Mouse (Mus musculus) neural tube, embryonic 11.5 days (tissue): ENCODE measurements at regions not wholly inside any gene's neighbourhood (a gene's known extent, or its start where the extent isn't known, plus 50 kb on each side); places are given as distances from the start of the nearest gene placed in this dataset.

Source experiments
- ATAC-seq: fragments of 200-750 bp; cut with Nextera tagmentation; 2 replicates; pipeline ENCODE4 v1.8.0; 2017; ENCODE audit warnings: moderate number of reproducible peaks, mild to moderate bottlenecking, moderate TSS enrichment, moderate library complexity; ENCODE audit not compliant: insufficient read depth, low FRiP score, low TSS enrichment
- DNase-seq: peaks from one replicate; pipeline ENCODE4 v3.0.0-alpha.2; 2015; ENCODE audit warnings: low spot score
- H3K27ac ChIP-seq: fragments of 300-500 bp; sonication (generic); 2 replicates; pipeline ENCODE4 v1.5.1; 2014; ENCODE audit warnings: low read depth, mild to moderate bottlenecking, low read length
- H3K27me3 ChIP-seq: fragments of 300-500 bp; sonication (generic); 2 replicates; pipeline ENCODE4 v1.6.1; 2014; ENCODE audit warnings: mild to moderate bottlenecking, low read length, mixed read lengths; ENCODE audit not compliant: control insufficient read depth, insufficient read depth
- H3K36me3 ChIP-seq: fragments of 300-500 bp; sonication (generic); 2 replicates; pipeline ENCODE4 v1.6.1; 2014; ENCODE audit warnings: mild to moderate bottlenecking, low read length, moderate library complexity, mixed read lengths; ENCODE audit not compliant: control insufficient read depth, insufficient read depth
- H3K4me1 ChIP-seq: fragments of 300-500 bp; sonication (generic); 2 replicates; pipeline ENCODE4 v1.6.1; 2014; ENCODE audit warnings: low read length, mixed read lengths; ENCODE audit not compliant: control insufficient read depth, insufficient read depth
- H3K4me2 ChIP-seq: fragments of 300-500 bp; sonication (generic); 2 replicates; pipeline ENCODE4 v1.6.1; 2014; ENCODE audit warnings: low read depth, mild to moderate bottlenecking, moderate library complexity
- H3K4me3 ChIP-seq: fragments of 300-500 bp; sonication (generic); 2 replicates; pipeline ENCODE4 v1.5.1; 2014; ENCODE audit warnings: low read depth, low read length
- H3K9ac ChIP-seq: fragments of 300-500 bp; sonication (generic); 2 replicates; pipeline ENCODE4 v1.6.1; 2014; ENCODE audit warnings: mild to moderate bottlenecking, low read length
- H3K9me3 ChIP-seq: fragments of 300-500 bp; sonication (generic); 2 replicates; pipeline ENCODE4 v1.6.1; 2016; ENCODE audit warnings: low read length; ENCODE audit not compliant: control insufficient read depth
- WGBS: fragments of 180-500 bp; shearing (Covaris S2); extraction: QIAGEN DNeasy Blood & Tissue Kit; methylation state at CpG from one replicate; pipeline ENCODE4 v1.1.7; 2014; 5-methylcytosine and 5-hydroxymethylcytosine counted together

- 0 out of 2 replicates have a peak, but pooled peaks cover 2% of the 10 kb centered on the region for H3K4me1 ChIP-seq
- H3K27me3 ChIP-seq: no peaks in the 10 kb centered on the region
- H3K9me3 ChIP-seq: no peaks in the 10 kb centered on the region
- WGBS: 89% methylated on average over 2 of the region's 2 CpGs
- DNase-seq: no peak
- no peak for ATAC-seq
- H3K4me3 ChIP-seq: no peak overlapping the region
- H3K4me2 ChIP-seq: no peak overlapping the region
- H3K9ac ChIP-seq: no peak overlapping the region
- H3K27ac ChIP-seq: no peak overlapping the region
- H3K36me3 ChIP-seq: no peaks in the 10 kb centered on the region
These were observed 75.0 kb upstream of the Glce start for GRCm38 (mm10) chr9:62197486-62197885.

DNA sequence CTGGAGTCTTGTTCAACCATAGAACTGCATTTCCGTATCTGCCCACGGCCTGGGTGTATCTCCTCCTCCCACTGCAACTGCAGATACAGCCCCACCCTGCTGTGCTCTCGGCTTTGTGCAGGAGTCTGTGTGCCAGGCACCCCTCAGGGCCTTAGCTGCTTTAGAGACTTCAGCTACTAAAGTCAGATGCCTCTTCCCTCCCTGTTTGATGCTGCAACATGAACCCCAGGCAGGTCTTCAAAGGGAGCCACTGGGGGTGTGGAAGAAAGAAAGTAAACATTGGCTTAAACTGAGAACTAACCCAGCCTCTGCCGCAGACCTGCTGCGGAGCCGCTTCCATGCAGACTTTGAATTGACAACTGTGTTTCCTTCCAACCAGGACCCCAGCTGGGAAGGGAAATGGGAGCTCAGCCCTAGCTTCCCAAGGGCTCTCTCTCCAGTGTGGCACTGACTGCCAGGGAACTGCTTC lies 70.0 kb upstream of the Glce start:
- Histone ChIP-seq H3K27me3 (no peaks in the 10 kb centered on the region), H3K27ac (no peak overlapping the region), H3K4me3 (no peak overlapping the region), H3K9me3 (no peaks in the 10 kb centered on the region), H3K9ac (no peak overlapping the region), H3K4me2 (no peak overlapping the region), H3K36me3 (no peaks in the 10 kb centered on the region), H3K4me1 (peaks cover 12% of the 10 kb centered on the region; the same call in 1 of the 2 replicates)
- DNase-seq: no peak
- ATAC-seq: no peak
- 6% methylated on average over 6 of the region's 6 CpGs for WGBS

DNA sequence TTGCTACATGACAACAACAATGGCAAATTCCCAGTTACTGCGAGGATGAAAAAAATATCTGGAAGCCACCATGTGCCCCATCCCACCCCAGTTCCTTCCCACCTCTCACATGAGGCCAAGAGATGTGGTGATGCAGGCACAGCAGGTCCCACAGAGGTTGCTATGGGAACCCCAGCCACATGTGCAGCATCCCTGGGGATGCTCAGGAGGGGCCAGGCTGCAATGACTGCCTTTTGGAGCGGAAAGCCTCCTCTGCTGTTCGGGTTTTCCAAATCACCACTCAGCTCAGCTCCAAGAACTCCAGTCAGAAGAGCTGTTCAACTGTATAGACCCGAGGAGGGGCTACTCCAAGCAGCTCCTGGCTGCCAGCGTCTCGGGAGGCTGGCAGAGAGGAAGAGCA lies 68.0 kb upstream of the Glce start:
- Histone ChIP-seq H3K4me1 (peaks cover 12% of the 10 kb centered on the region; the same call in 1 of the 2 replicates), H3K27ac (no peak overlapping the region), H3K9me3 (no peaks in the 10 kb centered on the region), H3K4me2 (no peak overlapping the region), H3K4me3 (no peak overlapping the region), H3K36me3 (no peaks in the 10 kb centered on the region), H3K27me3 (no peaks in the 10 kb centered on the region), H3K9ac (no peak overlapping the region)
- WGBS: 35% methylated on average over 6 of the region's 6 CpGs
- DNase-seq (no peak), ATAC-seq (no peak)

- H3K27ac ChIP-seq: no peak overlapping the region
- ATAC-seq: no peak
- peak; percentile 32 for DNase-seq
- H3K4me1 ChIP-seq: peaks cover 12% of the 10 kb centered on the region; the same call in 1 of the 2 replicates
- H3K36me3 ChIP-seq: no peaks in the 10 kb centered on the region
- no peak overlapping the region for H3K4me3 ChIP-seq
- H3K4me2 ChIP-seq: no peak overlapping the region
- H3K9ac ChIP-seq: no peak overlapping the region
- H3K9me3 ChIP-seq: no peaks in the 10 kb centered on the region
- WGBS: 29% methylated on average over 6 of the region's 6 CpGs
- no peaks in the 10 kb centered on the region for H3K27me3 ChIP-seq
These were observed 66.4 kb upstream of the Glce start for GRCm38 (mm10) chr9:62188835-62189234.

GRCm38 (mm10) chr9:62188379-62188778 lies 65.9 kb upstream of the Glce start:
- no peak for DNase-seq
- Histone ChIP-seq H3K27ac (no peak overlapping the region), H3K36me3 (no peaks in the 10 kb centered on the region), H3K4me2 (no peak overlapping the region), H3K9ac (no peak overlapping the region), H3K9me3 (no peaks in the 10 kb centered on the region), H3K27me3 (no peaks in the 10 kb centered on the region), H3K4me1 (peaks cover 12% of the 10 kb centered on the region; the same call in 1 of the 2 replicates), H3K4me3 (no peak overlapping the region)
- 49% methylated on average over 3 of the region's 3 CpGs for WGBS
- no peak for ATAC-seq

DNA sequence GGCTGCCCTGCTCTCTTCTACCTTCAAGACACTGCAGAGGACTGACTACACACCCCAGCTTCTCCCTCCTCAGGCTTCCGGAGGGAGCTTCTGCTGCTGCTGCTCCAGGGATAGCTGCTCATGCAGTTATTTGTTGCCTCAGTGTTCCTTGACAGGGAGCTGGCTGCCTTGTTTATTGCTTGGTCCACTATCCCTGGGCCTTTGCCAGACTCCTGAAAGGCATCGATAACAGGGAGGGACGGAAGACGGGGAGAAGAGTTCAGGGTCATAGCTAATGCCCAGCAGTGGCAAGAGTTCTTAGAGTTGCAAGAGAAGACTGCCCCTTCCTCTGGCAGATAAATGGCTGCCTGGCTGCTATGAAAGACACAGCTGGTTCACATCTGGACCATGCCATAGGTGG lies 64.4 kb upstream of the Glce start:
- ATAC-seq: no peak
- H3K27ac ChIP-seq: no peak overlapping the region
- WGBS: 63% methylated on average over 4 of the region's 4 CpGs
- H3K4me2 ChIP-seq: no peak overlapping the region
- peaks cover 6% of the 10 kb centered on the region; the same call in 1 of the 2 replicates for H3K4me1 ChIP-seq
- H3K4me3 ChIP-seq: no peak overlapping the region
- no peak overlapping the region for H3K9ac ChIP-seq
- H3K36me3 ChIP-seq: no peaks in the 10 kb centered on the region
- no peaks in the 10 kb centered on the region for H3K9me3 ChIP-seq
- DNase-seq: no peak
- no peaks in the 10 kb centered on the region for H3K27me3 ChIP-seq

DNA sequence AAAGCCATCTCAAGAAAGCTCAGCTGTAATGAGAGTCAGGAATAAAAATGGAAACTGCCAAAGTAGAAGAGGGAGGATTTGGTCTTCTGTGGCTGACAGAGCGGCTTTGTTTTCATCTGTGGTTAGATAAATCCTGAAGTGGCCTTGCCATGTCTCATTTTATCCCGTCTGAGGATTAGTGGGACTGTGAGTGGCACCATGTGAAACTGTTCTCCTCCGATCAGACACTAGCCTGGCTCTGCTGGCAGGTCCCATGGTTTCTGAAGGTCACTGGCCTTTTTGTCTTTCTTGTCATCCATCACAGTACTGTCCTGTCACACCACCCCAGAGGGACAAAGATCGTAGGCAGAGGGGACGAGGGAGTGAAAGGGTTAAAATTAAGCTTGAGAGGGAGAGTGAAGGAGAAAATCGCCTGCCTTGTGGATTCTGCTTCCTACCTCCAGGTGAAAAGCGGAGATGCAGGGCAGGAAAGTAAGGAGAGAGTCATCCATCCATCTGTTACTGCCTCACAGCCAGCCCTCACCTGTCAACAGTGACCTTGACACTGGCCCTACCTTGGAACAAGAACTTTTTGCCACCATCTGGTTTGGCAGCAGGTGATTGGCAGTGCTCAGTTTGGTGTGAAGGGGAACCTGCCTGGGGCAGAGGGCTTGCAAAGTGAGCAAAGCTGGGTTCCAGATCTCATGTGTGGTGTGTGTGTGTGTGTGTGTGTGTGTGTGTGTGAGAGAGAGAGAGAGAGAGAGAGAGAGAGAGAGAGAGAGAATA lies 63.2 kb upstream of the Glce start:
- no peaks in the 10 kb centered on the region for H3K9me3 ChIP-seq
- H3K27ac ChIP-seq: no peak overlapping the region
- DNase-seq (no peak), ATAC-seq (no peak)
- WGBS: 48% methylated on average over 7 of the region's 7 CpGs
- H3K36me3 ChIP-seq: no peaks in the 10 kb centered on the region
- peaks cover 12% of the 10 kb centered on the region for H3K4me1 ChIP-seq
- no peak overlapping the region for H3K4me3 ChIP-seq
- H3K9ac ChIP-seq: no peak overlapping the region
- H3K27me3 ChIP-seq: no peaks in the 10 kb centered on the region
- no peak overlapping the region for H3K4me2 ChIP-seq

DNA sequence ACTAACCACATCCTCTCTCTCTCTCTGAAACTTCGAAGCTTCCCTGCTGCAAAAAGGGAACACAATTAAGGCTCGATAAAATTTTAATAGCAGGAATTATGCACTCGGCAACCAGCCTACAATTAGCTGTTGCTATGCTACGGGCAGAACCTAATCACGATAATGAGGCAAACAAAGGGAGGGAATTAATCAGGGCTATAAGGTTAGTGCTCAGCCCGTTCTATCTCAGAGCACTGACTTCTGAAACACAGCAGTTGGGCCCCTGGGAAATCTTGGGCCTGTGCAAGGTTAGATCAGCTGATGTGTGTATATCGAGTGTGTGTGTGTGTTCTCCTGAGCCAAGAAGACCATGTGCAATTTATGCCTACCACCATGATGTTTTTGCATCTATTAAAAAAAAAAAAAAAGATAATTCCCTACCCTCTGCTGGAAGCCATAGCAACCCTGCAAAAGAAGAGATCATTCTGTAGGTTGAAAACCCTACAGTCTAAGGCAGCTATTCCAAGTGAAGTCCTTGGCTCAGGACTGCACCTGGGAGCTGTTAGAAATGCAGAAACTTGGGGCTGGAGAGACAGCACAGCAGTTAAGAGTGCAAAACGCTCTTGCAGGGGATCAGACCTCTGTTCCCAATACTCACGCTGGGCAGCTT lies 58.9 kb upstream of the Glce start:
- Histone ChIP-seq H3K4me2 (no peak overlapping the region), H3K27ac (peak overlapping the region; percentile 42; the same call in 1 of the 2 replicates), H3K27me3 (no peaks in the 10 kb centered on the region), H3K4me1 (peaks cover 13% of the 10 kb centered on the region), H3K36me3 (no peaks in the 10 kb centered on the region), H3K9ac (no peak overlapping the region), H3K4me3 (no peak overlapping the region), H3K9me3 (no peaks in the 10 kb centered on the region)
- ATAC-seq (no peak), DNase-seq (peak; percentile 56)
- WGBS: 35% methylated on average over 9 of the region's 9 CpGs
